Mouse (Mus musculus) kidney, adult 2 months (tissue): ENCODE measurements around the gene Gnaq. TPM values are rescaled to one million over a fixed set of nuclear protein-coding genes. Genes with fewer than 3 reads are reported as not detected.
A peak's percentile ranks its signal among the peaks of the same experiment; 100 is the strongest.

Experiments
- DNase-seq: peaks from one replicate; pipeline ENCODE4 v3.0.0; 2021
- H3K27ac ChIP-seq: fragments of 200-500 bp; 2 replicates; pipeline ENCODE4 v1.5.1; 2012; ENCODE audit warnings: low read depth, low read length, control low read depth, inconsistent platforms; ENCODE audit not compliant: insufficient read depth
- H3K27me3 ChIP-seq: fragments of 200-500 bp; replicated peaks from 2 replicates; pipeline ENCODE4 v1.6.1; 2012; ENCODE audit warnings: mild to moderate bottlenecking, moderate library complexity, low read length, inconsistent platforms; ENCODE audit not compliant: control insufficient read depth, insufficient read depth
- H3K36me3 ChIP-seq: fragments of 200-500 bp; 2 replicates; pipeline ENCODE4 v1.6.1; 2012; ENCODE audit warnings: mild to moderate bottlenecking, moderate library complexity, low read length, inconsistent platforms; ENCODE audit not compliant: control insufficient read depth, insufficient read depth
- H3K4me1 ChIP-seq: fragments of 200-500 bp; 2 replicates; pipeline ENCODE4 v1.6.1; 2011; ENCODE audit warnings: low read length; ENCODE audit not compliant: control insufficient read depth, insufficient read depth
- H3K4me3 ChIP-seq: fragments of 200-500 bp; 2 replicates; pipeline ENCODE4 v1.5.1; 2011; ENCODE audit warnings: mild to moderate bottlenecking, low read depth, low read length, control low read depth; ENCODE audit not compliant: insufficient read depth
- CTCF ChIP-seq: fragments of 200-500 bp; conservative IDR thresholded peaks from 2 replicates; pipeline ENCODE4 v1.5.1; 2011; ENCODE audit warnings: low read depth, mild to moderate bottlenecking, control low read depth, low read length, moderate library complexity, mixed read lengths; ENCODE audit not compliant: insufficient read depth, insufficient read length
- POLR2A ChIP-seq: fragments of 200-500 bp; IDR thresholded peaks from one replicate; pipeline ENCODE4 v1.6.1; 2011; ENCODE audit warnings: low read depth, low read length, control low read depth
- WGBS: fragments of 180-500 bp; shearing (Covaris S2); methylation state at CpG from one replicate; pipeline ENCODE4 v1.1.7; 2018; 5-methylcytosine and 5-hydroxymethylcytosine counted together
- polyA plus RNA-seq: library from polyadenylated mRNA; depleted of rRNA; stranded (reverse); fragments of >200 nt; gene quantifications from 2 replicates; pipeline ENCODE4 v1.2.3, GENCODE M21; 2012

Gnaq gene
- polyA plus RNA-seq, 1 experiment: 15.6 TPM

DNA sequence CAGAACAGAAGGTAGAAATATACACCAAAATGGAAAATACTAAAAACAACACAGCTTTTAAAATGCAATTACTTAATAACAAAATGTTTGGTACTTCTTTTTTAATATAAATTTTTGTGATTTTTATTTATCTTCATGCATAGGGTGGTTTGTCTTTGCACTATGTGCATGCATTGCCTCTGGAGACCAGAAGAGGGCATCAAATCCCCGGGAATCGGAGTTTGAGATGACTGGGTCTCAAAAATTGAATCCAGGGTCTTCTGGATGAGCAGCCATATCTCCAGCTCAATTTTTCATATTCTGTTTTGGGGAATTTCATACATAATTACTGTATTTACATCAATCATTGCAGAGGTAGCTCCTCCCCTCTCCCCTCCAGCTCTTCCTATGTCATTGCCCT, 210.1 kb downstream of the Gnaq start:
- WGBS: 64% methylated on average over 2 of the region's 2 CpGs
- Histone ChIP-seq H3K36me3 (no peaks in the 10 kb centered on the region), H3K27ac (no peak overlapping the region), H3K4me3 (no peak overlapping the region), H3K27me3 (no peaks in the 10 kb centered on the region), H3K4me1 (no peaks in the 10 kb centered on the region)
- no peak for DNase-seq
- TF ChIP-seq CTCF (peak; percentile 38), POLR2A (no peak)

DNA sequence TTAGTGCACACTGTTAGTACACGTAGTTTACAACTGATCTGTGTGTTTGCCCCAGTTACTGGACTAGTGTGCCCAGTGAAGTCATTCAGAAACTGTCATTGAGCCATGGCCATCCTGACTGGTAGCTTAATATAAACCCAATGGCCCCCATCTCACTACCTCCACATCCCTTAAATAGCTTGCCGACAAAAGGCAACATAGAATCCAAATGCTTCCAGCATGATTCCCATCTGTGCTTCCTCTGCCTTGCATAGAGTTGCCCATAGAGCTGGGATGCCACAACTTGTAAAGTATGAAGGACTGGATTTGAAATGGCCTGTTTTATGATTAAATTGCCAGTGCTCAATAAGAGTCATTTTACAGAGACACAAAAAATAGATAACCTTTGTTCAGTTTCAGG, 212.9 kb downstream of the Gnaq start:
- no peak for DNase-seq
- no peak overlapping the region for H3K4me3 ChIP-seq
- H3K27ac ChIP-seq: no peak overlapping the region
- H3K36me3 ChIP-seq: no peaks in the 10 kb centered on the region
- H3K4me1 ChIP-seq: no peaks in the 10 kb centered on the region
- no peak for TF ChIP-seq CTCF
- no peak for TF ChIP-seq POLR2A
- no peaks in the 10 kb centered on the region for H3K27me3 ChIP-seq
- 95% methylated on average over 2 of the region's 2 CpGs for WGBS

DNA sequence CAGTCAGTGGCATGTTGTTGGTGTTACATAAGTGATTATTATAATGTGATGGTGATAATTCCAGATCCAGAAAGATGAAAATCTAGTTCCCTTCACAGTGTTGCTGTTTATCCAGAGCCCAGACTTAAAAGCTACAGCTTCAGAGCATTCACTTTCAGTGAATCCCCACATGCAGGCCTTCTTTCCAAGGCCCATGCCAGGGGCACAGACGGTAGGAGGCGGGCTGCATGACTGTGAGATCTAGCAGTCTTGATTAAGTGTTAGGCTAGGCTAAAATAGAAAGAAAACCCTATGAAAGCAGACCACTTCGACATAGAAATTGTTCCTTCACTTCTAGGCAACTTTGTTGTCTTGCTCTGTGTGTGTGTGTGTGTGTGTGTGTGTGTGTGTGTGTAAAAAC, 214.4 kb downstream of the Gnaq start:
- no peak for DNase-seq
- H3K36me3 ChIP-seq: no peaks in the 10 kb centered on the region
- no peak overlapping the region for H3K27ac ChIP-seq
- no peaks in the 10 kb centered on the region for H3K4me1 ChIP-seq
- H3K27me3 ChIP-seq: no peaks in the 10 kb centered on the region
- TF ChIP-seq CTCF (no peak), POLR2A (no peak)
- 87% methylated on average over 3 of the region's 3 CpGs for WGBS
- H3K4me3 ChIP-seq: no peak overlapping the region

DNA sequence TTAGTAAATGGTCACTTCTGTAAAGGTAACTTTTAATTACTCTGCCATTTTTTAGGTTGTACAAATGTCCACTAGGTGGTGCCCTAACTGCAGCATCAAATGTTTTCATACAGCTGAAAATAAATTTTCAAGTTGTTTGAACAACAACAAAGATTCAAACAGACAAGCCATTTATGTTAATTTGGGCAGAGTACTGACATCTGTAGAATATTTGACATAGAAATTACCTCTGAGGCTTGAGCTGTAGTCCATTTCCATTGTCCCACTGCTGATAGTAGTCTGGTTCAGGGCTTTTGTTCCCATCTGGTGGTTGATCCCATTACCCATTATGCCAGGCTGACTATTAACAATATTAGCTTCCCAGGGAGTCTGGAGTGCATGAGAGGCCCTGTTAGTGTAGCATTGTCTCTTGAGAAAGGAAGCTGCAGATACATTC, 221.1 kb downstream of the Gnaq start:
- H3K4me1 ChIP-seq: no peaks in the 10 kb centered on the region
- no peak overlapping the region for H3K27ac ChIP-seq
- no peak for TF ChIP-seq CTCF
- no peak for TF ChIP-seq POLR2A
- H3K4me3 ChIP-seq: no peak overlapping the region
- DNase-seq: peak; percentile 50
- no peaks in the 10 kb centered on the region for H3K36me3 ChIP-seq
- H3K27me3 ChIP-seq: no peaks in the 10 kb centered on the region

DNA sequence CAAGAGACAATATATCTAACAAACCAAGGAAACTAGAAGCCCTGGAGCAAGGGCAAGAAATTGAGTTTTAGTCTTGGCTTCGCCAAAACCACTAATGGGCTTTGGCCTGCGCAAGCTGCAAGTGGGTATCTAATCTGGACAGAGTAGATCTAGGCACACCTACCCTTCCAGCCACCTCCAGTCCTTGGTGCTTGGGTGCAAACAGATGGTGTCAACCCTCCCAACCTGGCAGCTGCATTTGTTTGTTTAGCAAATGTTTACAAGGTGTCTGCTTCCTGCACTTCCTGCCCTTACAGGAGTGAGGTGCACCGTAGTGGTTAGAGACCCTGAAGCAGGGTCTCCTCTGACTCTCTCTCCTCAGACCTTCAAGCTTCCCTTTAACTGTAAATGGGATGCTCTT, 225.5 kb downstream of the Gnaq start:
- no peak overlapping the region for H3K27ac ChIP-seq
- no peak overlapping the region for H3K4me3 ChIP-seq
- no peaks in the 10 kb centered on the region for H3K36me3 ChIP-seq
- no peak for TF ChIP-seq POLR2A
- TF ChIP-seq CTCF: no peak
- DNase-seq: no peak
- no peaks in the 10 kb centered on the region for H3K27me3 ChIP-seq
- WGBS: 75% methylated on average over 3 of the region's 3 CpGs
- 0 out of 2 replicates have a peak, but pooled peaks cover 3% of the 10 kb centered on the region for H3K4me1 ChIP-seq

DNA sequence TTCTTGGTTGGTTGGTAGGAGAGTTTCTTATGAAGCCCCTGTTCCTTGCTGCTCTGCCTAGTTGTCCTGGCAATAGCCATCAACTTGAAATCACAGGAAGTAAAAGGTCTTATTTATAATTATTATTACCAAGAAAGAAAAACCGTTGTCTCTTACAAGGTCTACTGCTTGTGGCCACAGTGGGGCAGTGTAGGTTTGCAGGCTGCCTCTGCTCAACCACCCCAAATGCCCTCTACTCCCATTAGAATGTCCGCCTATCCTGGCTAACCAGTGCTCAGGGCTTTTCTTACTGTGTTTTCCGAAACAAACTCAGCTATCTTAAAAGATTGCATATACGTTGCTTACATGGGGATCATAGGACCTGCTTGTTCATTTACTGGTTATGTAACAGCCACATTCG, 226.3 kb downstream of the Gnaq start:
- Histone ChIP-seq H3K36me3 (no peaks in the 10 kb centered on the region), H3K4me1 (0 out of 2 replicates have a peak, but pooled peaks cover 3% of the 10 kb centered on the region), H3K27ac (no peak overlapping the region), H3K27me3 (no peaks in the 10 kb centered on the region), H3K4me3 (no peak overlapping the region)
- DNase-seq: peak; percentile 60
- 62% methylated on average over 5 of the region's 5 CpGs for WGBS
- TF ChIP-seq CTCF: peak; percentile 71
- TF ChIP-seq POLR2A: no peak

DNA sequence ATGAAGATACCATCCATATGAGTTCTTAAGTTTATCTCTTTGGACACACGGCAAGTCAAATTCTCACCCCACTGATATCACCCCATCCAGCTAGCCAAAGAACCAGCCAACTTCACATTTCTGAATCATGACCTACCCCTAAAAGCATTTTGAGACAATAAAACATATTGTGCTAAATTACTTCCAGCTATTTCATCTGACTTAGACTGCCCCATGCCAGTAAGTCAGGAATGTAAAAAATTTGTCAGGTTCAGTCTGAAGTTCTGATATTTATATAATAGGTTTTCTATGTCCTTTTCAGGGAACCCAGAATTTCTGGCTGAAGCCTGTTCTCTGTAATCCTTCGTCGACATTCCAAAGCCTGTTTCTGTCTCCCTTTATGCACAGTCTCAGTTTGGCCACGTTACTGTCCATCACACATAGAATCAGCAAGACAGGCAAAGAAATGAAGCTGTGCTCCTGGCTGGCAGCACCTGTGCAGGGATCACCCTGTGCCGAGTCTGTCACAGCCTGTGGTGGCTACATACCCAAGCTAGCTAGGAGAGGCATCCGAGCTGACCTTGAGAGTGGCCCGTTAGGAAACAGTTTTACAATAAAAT, 233.9 kb downstream of the Gnaq start:
- no peak overlapping the region for H3K4me3 ChIP-seq
- TF ChIP-seq CTCF: no peak
- no peak for TF ChIP-seq POLR2A
- no peaks in the 10 kb centered on the region for H3K27me3 ChIP-seq
- H3K27ac ChIP-seq: no peak overlapping the region
- DNase-seq: no peak
- 58% methylated on average over 7 of the region's 7 CpGs for WGBS
- H3K4me1 ChIP-seq: 0 out of 2 replicates have a peak, but pooled peaks cover 3% of the 10 kb centered on the region
- H3K36me3 ChIP-seq: no peaks in the 10 kb centered on the region

DNA sequence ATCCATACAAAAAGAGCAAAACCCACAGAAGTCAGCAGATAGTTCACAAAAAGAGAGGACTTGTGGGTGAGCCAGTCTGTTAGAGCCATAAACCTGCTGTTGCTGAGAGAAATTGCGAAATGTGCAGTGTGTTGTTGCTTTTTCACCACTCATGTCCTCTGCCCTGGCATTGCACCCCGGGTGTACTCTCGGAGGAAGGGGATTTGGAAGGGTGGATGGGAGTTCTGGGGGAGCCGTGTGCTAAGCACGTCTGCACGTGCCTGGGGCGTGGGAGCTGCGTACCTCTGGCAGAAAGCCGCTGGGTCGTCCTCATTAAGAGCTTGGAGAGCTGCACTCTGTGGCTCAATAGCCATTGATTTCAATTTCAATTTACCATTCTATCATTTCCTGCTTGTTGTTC, 234.6 kb downstream of the Gnaq start:
- Histone ChIP-seq H3K36me3 (no peaks in the 10 kb centered on the region), H3K4me3 (no peak overlapping the region), H3K27ac (no peak overlapping the region), H3K27me3 (no peaks in the 10 kb centered on the region), H3K4me1 (0 out of 2 replicates have a peak, but pooled peaks cover 2% of the 10 kb centered on the region)
- no peak for DNase-seq
- TF ChIP-seq POLR2A: no peak
- no peak for TF ChIP-seq CTCF
- WGBS: 87% methylated on average over 10 of the region's 10 CpGs
